Mouse (Mus musculus): Measurements from ENCODE around the gene Plrg1. TPM values are rescaled to one million over a fixed set of nuclear protein-coding genes. Genes with fewer than 3 reads are reported as not detected.

Plrg1 gene
- total RNA-seq, 2 experiments from 2014 or later = 34.9 to 37.4 TPM

DNA sequence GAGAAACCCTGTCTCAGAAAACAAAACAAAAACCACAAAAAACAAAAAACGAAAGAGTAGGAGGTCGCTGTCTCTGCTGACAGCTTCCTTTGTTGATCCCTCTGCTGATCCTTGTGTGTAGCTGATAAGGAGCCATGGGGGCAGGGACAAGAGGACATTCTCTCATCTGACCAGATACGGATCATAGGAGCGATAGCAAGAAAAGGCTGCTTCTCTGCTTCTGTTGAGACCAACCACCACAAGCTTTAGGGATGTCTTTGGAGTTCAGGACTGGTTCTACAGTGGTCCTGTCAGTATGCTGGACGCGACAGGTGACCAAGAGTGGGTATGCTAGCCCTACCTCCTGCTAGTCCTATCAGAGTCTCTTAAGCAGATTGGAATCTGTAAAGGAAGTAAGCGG lies 2.2 kb upstream of the Plrg1 start:
- no peak for DNase-seq

- DNase-seq = peak; percentile 49
Observed at GRCm38 (mm10) chr3:83053758-83054157, 1.6 kb upstream of the Plrg1 start.

- no peak for DNase-seq
Observed at GRCm38 (mm10) chr3:83054759-83055158, 563 bp upstream of the Plrg1 start.

- DNase-seq = no peak
Observed at GRCm38 (mm10) chr3:83057046-83057445, 1.7 kb downstream of the Plrg1 start.

GRCm38 (mm10) chr3:83067920-83068319 lies 12.6 kb downstream of the Plrg1 start:
- DNase-seq = peak; percentile 1

DNA sequence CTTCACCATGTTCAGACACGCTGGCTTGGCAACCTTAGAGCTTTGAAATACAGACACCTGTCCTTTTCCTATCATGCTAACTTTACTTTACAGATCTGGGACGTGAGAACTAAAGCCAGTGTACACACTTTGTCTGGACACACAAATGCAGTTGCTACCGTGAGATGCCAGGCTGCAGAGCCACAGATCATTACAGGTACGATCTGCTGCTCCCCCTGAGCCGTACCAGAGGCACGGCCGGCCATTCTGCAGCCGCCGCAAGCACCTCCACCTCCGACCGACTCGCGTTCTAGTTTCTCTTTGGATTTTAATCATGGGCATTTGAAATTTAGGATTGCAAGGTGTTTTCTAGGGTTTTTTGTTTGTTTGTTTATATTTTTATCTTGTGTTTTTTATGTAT lies 13.5 kb downstream of the Plrg1 start:
- DNase-seq = peak; percentile 1

DNA sequence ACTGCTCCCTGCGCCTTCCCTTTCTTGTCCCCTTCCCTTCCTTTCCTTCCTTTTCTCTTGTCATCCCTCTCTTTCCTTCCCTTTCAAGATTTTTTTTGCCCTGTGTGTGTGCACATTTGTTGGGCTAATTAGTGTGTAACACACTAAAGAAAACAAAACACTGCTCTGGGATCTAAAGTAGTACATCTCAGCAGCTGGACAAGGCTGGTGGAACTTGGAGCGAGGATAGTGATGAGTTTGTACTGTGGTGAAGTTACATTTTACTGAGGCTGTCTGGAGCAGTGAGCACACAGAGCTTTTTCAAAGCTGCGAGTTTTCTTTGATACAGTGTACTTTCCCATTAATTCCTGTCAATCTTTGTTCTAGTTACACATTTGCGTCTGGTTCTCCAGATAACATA lies 14.9 kb downstream of the Plrg1 start:
- DNase-seq = no peak

- DNase-seq = peak; percentile 46
Observed at GRCm38 (mm10) chr3:83076563-83076962, 21.2 kb downstream of the Plrg1 start.

GRCm38 (mm10) chr3:83080567-83081055 lies 25.3 kb downstream of the Plrg1 start:
- DNase-seq = peak; percentile 48

GRCm38 (mm10) chr3:83097586-83097985 lies 42.3 kb downstream of the Plrg1 start:
- no peak for DNase-seq

DNA sequence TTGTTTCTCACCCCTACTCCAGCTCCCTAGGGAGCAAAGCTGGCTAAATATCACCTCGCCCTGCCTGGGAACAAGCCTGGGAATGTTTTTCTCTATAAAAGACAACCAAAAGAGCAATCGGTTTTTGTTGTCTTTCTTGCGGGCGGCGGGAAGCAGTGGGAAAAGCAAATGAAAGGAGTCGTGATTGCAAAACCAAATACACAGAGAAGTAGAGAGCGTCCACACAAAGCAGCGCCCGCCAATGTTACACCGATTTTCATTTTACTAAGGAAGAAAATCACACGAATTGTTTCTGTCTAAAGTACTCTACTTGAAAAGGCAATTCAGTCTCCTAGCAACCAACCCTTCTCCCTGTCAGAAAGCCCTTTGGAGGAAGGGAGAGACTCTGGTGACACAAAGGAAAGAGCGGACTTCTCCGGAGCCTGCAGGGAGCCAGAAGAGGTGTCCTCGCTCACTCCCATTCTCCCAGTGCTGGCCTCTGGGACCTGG lies 43.3 kb downstream of the Plrg1 start:
- no peak for DNase-seq

GRCm38 (mm10) chr3:83099139-83099538 lies 43.8 kb downstream of the Plrg1 start:
- no peak for DNase-seq

DNA sequence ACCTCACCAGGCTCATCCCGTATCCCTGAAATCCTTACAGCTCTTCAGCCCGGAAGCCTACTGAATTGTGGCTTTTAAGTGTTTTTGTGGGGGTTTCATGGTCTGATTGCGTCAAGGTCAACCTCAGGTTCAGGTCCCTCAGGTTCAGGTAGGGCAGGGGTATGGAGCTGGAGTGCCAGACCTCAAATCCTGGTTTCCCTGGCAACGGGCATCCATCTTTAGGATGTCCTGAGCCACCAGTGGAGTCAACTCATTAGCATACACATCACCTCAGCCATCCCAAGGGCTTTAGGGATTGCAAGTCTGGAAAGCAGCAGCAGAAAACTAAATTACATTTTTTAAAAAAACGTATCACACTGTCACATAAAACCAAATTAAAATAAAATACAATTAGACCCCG lies 44.3 kb downstream of the Plrg1 start:
- DNase-seq = no peak

DNA sequence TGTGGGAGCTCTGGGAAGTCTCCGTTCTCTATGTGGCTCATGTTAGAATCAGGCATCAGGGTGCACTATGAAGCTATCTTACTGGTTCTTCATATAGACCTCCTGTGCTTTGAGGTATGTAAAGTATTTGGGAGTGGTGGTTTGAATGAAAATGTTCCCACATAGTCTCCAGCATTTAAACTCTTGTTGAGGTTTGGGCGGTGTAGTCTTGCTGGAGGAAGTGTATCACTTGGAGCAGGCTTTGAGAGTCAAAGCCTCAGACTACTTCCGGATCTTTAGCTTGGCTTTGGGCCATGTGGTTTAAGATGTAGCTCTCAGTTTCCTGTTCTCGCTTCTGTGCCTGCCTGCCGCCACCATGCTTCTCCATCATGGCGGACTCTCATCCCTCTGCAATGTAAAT lies 47.0 kb downstream of the Plrg1 start:
- DNase-seq = no peak

- no peak for DNase-seq
Observed at GRCm38 (mm10) chr3:83110163-83110562, 54.8 kb downstream of the Plrg1 start.

GRCm38 (mm10) chr3:83111485-83112261 lies 56.4 kb downstream of the Plrg1 start:
- no peak for DNase-seq

- DNase-seq = no peak
Observed at GRCm38 (mm10) chr3:83112869-83113268, 57.5 kb downstream of the Plrg1 start.

GRCm38 (mm10) chr3:83114946-83115345 lies 59.6 kb downstream of the Plrg1 start:
- DNase-seq = no peak

DNA sequence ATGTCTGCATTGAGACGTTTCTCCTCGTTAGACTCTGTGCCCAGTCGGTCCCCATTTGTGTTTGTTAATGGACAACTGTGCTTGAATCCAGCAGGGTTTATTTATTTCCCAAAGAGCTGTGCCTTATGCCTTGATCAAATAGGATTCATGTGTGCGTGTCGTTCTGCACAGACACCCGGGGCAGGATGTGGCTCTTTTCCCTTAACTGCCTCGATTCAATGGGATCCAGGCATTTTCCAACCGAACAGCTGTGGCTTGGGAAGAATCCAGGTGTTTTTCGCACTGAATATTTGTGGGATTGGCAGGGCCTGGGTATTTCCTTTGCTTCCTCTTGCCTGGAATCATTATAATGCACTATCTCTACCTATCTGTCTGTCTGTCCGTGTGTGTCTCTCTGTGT lies 62.3 kb downstream of the Plrg1 start:
- DNase-seq = no peak

Other genes with a start within 250 kb of the Plrg1 start
- 1 to 10 TPM in 1 of 2 experiments, under 1 TPM in 1; 0.64 to 1.6 TPM for gene Rbm46, start 179.0 kb upstream of the Plrg1 start, total RNA-seq (2021)
- under 1 TPM; 0.16 to 0.19 TPM for gene Lrat, start 151.5 kb upstream of the Plrg1 start, total RNA-seq (2021)
- gene Fgg, start 47.8 kb upstream of the Plrg1 start, total RNA-seq (2021) = under 1 TPM; 0.16 to 0.36 TPM
- under 1 TPM; 0.11 to 0.21 TPM for gene Fga, start 29.4 kb upstream of the Plrg1 start, total RNA-seq (2021)
- gene Fgb, start 5.7 kb upstream of the Plrg1 start, total RNA-seq (2021) = under 1 TPM in 1 of 2 experiments, not detected in 1; 0.12 TPM
- gene Dchs2, start 72.4 kb downstream of the Plrg1 start, total RNA-seq (2021) = 1 to 10 TPM; 1.2 to 1.3 TPM